Mouse (Mus musculus): ENCODE data around the gene Rab36. TPM values are rescaled to one million over a fixed set of nuclear protein-coding genes. Genes with fewer than 3 reads are reported as not detected.

The Rab36 gene
- polyA plus RNA-seq, 1 experiment from 2014 or later = 13.7 TPM

DNA sequence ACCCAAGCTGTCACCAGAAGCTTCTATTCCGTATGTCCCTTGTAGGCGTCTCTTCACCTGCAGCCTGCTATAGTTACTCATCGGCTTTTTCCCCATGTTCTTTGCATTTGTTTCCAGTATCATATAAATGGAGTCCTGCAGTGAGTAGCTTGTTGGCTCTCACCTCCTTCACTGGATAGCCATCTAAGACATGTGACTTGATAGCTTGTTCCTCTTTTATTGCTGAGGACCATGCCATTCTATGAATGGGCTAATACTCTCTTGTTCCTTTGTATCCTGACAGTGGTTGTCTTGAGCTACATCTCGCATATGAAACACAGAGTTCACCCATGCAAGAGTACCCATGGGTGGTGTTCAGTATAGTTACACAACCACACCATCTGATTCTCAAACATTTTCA is 51.6 kb downstream of the Rab36 start:
- Histone ChIP-seq H3K36me3 (no peaks in the 10 kb centered on the region), H3K9me3 (no peaks in the 10 kb centered on the region), H3K4me3 (no peak overlapping the region), H3K9ac (replicated peaks) (no peak overlapping the region), H3K27me3 (no peaks in the 10 kb centered on the region), H3K4me2 (replicated peaks) (no peak overlapping the region), H3K27ac (replicated peaks) (no peak overlapping the region), H3K4me1 (peaks cover 25% of the 10 kb centered on the region)
- ATAC-seq (replicated peaks) = no peak
- 95% methylated on average over 4 of the region's 4 CpGs for WGBS

DNA sequence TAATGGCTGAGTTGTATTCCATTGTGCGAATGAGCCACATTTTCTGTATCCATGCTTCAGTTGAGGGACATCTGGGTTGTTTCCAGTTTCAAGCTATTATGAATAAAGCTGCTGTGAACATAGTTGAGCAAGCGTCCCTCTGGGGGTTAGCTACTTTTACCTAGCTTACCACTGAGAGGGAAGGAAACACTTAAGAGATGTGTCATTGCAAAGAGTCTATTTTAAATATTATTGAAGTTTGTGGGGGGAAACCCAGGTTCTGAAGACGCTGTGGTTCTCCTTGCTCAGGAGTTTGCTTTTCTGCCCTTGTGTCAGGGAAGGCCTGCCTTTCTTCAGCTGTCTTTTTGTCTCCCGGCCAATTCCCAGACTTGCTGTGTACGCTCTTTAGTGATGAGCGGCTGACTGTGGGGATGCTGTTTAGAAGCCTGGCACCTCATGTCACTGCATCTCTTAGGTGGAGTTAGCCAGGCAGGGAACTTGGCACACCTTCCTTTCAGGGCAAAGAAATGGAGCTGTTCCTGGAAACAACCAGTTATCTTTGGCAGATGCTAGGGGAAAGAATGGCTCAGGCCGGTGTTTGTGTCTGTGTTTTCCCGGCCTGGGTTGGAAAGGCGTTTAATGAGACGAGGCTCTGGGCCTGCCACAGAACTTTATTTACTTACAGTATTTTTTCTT is 54.8 kb downstream of the Rab36 start:
- WGBS = 59% methylated on average over 10 of the region's 10 CpGs
- ATAC-seq (replicated peaks) = no peak
- H3K27ac ChIP-seq (replicated peaks) = peak overlapping the region; percentile 28

DNA sequence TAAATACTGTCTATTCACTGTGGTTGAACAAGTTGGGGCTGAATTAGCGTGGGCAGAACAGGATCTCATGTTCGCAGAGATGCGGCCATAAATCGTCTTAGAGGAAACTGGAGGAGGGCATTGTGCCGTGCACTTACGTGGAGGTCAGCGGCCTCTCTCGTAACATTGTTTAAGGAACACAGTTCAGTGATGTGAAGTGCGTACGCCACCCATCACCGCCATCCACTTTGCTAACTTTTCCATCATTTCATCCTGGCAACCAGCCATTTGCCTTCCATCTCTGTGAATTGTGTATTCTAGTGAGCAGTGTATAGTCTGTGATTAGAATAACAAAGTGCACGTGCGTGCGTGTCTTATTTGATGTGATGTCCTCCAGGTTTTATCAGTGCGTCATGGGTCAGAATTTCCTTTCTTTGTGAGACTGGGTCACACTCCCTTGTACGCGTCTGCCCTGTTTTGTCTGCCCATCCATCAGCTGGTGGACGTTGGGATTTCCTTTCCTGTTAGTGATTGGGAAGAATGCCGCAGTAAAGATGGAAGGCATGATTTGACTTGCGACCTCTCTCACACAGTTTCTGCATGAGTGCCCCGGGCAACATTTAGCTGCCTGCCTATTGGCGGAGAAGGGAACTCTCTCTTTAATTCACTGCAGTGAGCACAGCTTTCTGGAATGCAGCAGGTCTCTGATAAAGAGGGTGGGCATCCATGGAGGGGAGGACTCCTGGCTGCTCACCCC is 56.6 kb downstream of the Rab36 start:
- WGBS = 64% methylated on average over 22 of the region's 22 CpGs
- no peaks in the 10 kb centered on the region for H3K36me3 ChIP-seq
- H3K4me3 ChIP-seq = no peak overlapping the region
- H3K4me2 ChIP-seq (replicated peaks) = no peak overlapping the region
- no peaks in the 10 kb centered on the region for H3K27me3 ChIP-seq
- peaks cover 36% of the 10 kb centered on the region for H3K4me1 ChIP-seq
- H3K9ac ChIP-seq (replicated peaks) = no peak overlapping the region
- no peak overlapping the region for H3K27ac ChIP-seq (replicated peaks)
- ATAC-seq (replicated peaks) = 0 out of 2 replicates have a peak, but pooled peaks have one; percentile 30
- H3K9me3 ChIP-seq = no peaks in the 10 kb centered on the region

More for the DNA sequence above, 54.8 kb downstream of the Rab36 start:
- Histone ChIP-seq H3K36me3 (no peaks in the 10 kb centered on the region), H3K4me1 (peaks cover 28% of the 10 kb centered on the region), H3K4me2 (replicated peaks) (no peak overlapping the region), H3K4me3 (no peak overlapping the region), H3K9ac (replicated peaks) (no peak overlapping the region), H3K27me3 (no peaks in the 10 kb centered on the region), H3K9me3 (no peaks in the 10 kb centered on the region)

DNA sequence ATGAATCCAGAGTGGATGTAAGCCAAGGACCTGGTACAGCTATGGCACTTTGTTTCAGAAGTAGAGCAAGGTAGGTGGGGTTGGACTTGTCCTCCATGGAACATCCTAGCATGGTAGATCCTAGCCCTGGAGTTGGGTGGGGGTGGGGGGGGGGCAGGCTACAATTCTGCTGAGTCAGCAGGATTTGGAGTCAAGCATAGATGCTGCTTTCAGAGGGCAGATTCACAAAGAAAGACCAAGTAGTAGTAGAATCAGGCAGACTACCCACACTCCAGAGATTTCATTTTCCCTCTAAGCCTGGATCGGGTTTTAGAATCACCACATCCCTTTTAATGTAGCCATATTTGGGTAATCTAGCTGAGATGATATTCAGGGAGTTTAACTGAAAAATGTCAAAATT is 57.5 kb downstream of the Rab36 start:
- Histone ChIP-seq H3K4me2 (replicated peaks) (no peak overlapping the region), H3K9ac (replicated peaks) (no peak overlapping the region), H3K36me3 (no peaks in the 10 kb centered on the region), H3K4me1 (peaks cover 42% of the 10 kb centered on the region), H3K27ac (replicated peaks) (no peak overlapping the region), H3K4me3 (no peak overlapping the region), H3K27me3 (no peaks in the 10 kb centered on the region), H3K9me3 (no peaks in the 10 kb centered on the region)
- 90% methylated on average over 1 of the region's 1 CpGs for WGBS
- no peak for ATAC-seq (replicated peaks)

DNA sequence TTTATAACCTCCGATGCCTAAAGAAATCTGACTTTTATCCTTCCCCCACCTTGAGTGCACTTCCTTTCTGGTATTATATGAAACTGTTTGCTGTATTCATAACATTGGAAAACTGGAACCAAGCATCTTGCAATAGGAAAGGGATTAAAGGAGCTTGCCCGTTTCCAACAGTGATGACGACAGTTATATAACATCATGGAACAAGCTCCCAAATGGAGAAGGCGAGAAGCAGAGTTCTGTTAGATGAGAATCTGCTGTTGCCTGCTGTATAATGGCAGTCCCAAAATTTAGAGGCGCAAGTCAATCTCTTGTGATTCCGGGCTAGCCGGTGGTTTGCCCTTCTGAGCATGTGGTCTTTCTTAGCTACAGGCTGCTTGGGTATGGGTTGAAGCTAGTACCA is 58.4 kb downstream of the Rab36 start:
- Histone ChIP-seq H3K4me1 (peaks cover 46% of the 10 kb centered on the region), H3K27ac (replicated peaks) (no peak overlapping the region), H3K9ac (replicated peaks) (no peak overlapping the region), H3K9me3 (no peaks in the 10 kb centered on the region), H3K4me2 (replicated peaks) (no peak overlapping the region), H3K4me3 (no peak overlapping the region), H3K27me3 (no peaks in the 10 kb centered on the region), H3K36me3 (no peaks in the 10 kb centered on the region)
- 97% methylated on average over 7 of the region's 7 CpGs for WGBS
- ATAC-seq (replicated peaks) = no peak

DNA sequence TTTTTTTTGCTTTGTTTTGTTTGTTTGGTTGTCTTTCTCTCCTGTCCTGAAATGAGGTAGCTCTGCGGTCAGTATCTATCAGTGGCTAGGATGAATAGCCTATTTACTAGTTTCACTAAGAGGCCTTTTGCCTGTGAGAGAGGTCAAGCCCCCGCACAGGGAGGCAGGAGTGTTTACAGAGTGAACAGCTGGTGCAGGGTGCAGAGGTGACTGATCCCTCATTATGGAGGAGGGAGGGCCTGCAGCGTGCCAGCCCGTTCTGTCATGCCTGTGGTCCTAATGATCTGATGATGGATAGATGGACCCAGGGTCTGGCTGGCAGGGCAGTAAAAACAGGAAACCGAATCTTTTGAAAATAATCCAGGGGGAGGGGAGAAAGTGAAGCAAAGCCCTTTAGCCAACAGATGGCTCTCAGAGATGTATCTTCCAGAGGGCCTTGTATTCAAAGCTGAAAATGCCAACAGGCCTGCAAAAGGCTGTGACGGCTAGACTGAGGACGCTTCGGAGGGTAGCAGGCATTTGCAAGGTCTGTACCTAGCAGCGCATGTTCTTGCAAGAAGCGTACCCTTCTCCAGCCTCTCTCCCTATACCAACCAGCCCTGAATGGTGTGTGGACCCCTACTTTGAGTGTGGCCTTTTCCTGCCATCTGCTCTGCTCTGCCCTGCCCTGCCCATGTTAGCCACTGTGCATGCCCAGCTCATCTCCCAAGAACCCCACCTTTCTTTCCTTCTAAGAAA is 61.8 kb downstream of the Rab36 start:
- Histone ChIP-seq H3K36me3 (no peaks in the 10 kb centered on the region), H3K27ac (replicated peaks) (peak overlapping the region; percentile 24; the same call in 1 of the 2 replicates), H3K27me3 (no peaks in the 10 kb centered on the region), H3K9me3 (no peaks in the 10 kb centered on the region), H3K4me1 (peaks cover 36% of the 10 kb centered on the region), H3K9ac (replicated peaks) (no peak overlapping the region), H3K4me3 (no peak overlapping the region), H3K4me2 (replicated peaks) (no peak overlapping the region)
- peak; percentile 42 for ATAC-seq (replicated peaks)
- 36% methylated on average over 10 of the region's 10 CpGs for WGBS

DNA sequence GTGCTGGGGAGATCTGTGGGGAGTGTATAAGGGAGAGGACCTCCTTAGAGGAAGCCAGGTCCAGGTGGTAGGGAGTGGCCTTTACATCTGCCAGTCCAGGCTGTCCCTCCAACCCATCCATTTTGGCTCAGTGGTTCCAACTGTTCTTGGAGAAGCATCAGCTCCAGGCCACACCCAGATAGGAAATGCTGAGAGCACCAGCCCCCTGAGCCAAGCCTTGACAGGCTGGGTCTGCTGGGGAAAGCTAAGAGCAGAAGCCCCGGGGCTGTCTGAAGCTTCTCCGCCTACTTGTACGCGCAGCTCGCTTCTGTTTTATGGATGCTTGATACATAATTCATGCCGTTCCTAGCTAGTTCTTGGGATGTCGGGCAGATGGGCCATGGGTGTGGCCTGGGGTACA is 63.4 kb downstream of the Rab36 start:
- ATAC-seq (replicated peaks) = peak; percentile 14; the same call in 1 of the 2 replicates
- no peak overlapping the region for H3K4me2 ChIP-seq (replicated peaks)
- H3K27ac ChIP-seq (replicated peaks) = peak overlapping the region; percentile 61
- no peak overlapping the region for H3K4me3 ChIP-seq
- 54% methylated on average over 7 of the region's 7 CpGs for WGBS
- peaks cover 49% of the 10 kb centered on the region for H3K4me1 ChIP-seq
- H3K9ac ChIP-seq (replicated peaks) = no peak overlapping the region
- no peaks in the 10 kb centered on the region for H3K27me3 ChIP-seq
- no peaks in the 10 kb centered on the region for H3K9me3 ChIP-seq
- no peaks in the 10 kb centered on the region for H3K36me3 ChIP-seq

DNA sequence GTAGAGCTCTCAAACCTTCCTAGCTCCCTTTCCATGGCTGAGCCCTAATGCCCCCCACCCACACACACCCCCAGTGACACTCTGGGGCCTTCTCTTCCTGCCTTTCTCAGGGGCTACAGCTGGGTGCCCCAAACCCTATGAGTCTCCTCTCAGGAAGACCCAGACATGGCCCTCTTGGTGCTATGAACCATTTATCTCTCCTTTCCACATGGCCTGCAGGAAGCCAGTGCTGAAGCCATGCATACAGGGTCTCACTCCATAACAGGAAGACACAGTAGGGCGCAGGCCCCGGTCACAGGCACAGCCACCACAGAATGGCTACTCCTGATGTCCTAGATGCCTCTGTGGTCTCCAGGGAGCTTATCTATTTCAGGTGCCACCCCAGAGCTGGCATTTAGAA is 66.6 kb downstream of the Rab36 start:
- Histone ChIP-seq H3K4me2 (replicated peaks) (no peak overlapping the region), H3K36me3 (no peaks in the 10 kb centered on the region), H3K4me3 (no peak overlapping the region), H3K9me3 (no peaks in the 10 kb centered on the region), H3K4me1 (peaks cover 54% of the 10 kb centered on the region), H3K27ac (replicated peaks) (no peak overlapping the region), H3K9ac (replicated peaks) (no peak overlapping the region), H3K27me3 (no peaks in the 10 kb centered on the region)
- ATAC-seq (replicated peaks) = no peak
- 98% methylated on average over 2 of the region's 2 CpGs for WGBS

Other genes starting within 250 kb of the Rab36 start
- 40.9 and 44.9 TPM in 2 replicates for gene Gnaz, start 69.9 kb upstream of the Rab36 start, polyA plus RNA-seq (2015; fragmentation: Nextera tagmentation; extraction: Ambion mirVana)
- 0.23 and 0.76 TPM in 2 replicates for gene Rsph14, start 4.5 kb upstream of the Rab36 start, polyA plus RNA-seq (2015; fragmentation: Nextera tagmentation; extraction: Ambion mirVana)
- 15.7 and 16.3 TPM in 2 replicates for gene Bcr, start 23.5 kb downstream of the Rab36 start, polyA plus RNA-seq (2015; fragmentation: Nextera tagmentation; extraction: Ambion mirVana)
- gene Specc1l, start 175.0 kb downstream of the Rab36 start, polyA plus RNA-seq (2015; fragmentation: Nextera tagmentation; extraction: Ambion mirVana) = 42.8 and 44.7 TPM in 2 replicates